Mouse (Mus musculus): ENCODE data around the gene Hoxb9. TPM values are rescaled to one million over a fixed set of nuclear protein-coding genes. Genes with fewer than 3 reads are reported as not detected.

The Hoxb9 gene
- polyA plus RNA-seq, 1 experiment from 2014 or later, result 1.2 TPM

GRCm38 (mm10) chr11:96323154-96323553 is 51.9 kb downstream of the Hoxb9 start, which contains the start of gene Hoxb3:
Gene Hoxb3 (plus strand): TSS chr11:96323326.
- peak within 1 kb of the TSS; percentile 35 for H3K4me3 ChIP-seq (ENCODE audit: low read length)
- H3K36me3 ChIP-seq (ENCODE audit: control insufficient read depth, insufficient read depth, low read length), result no peaks in the 10 kb centered on the region
- peak within 1 kb of the TSS; percentile 79 for H3K4me2 ChIP-seq (ENCODE audit: low read depth, low read length)
- peak within 1 kb of the TSS; percentile 88 for H3K27ac ChIP-seq (ENCODE audit: low read length)
- H3K27me3 ChIP-seq (replicated peaks; ENCODE audit: control insufficient read depth, insufficient read depth, low read length), result no peaks in the 10 kb centered on the region
- H3K9me3 ChIP-seq (ENCODE audit: control insufficient read depth, low read length), result no peaks in the 10 kb centered on the region
- no peak for ATAC-seq
- 38% methylated on average over 10 of the region's 10 CpGs for WGBS
- H3K9ac ChIP-seq (ENCODE audit: low read depth, low read length), result peak within 1 kb of the TSS; percentile 72
- peaks cover 13% of the 10 kb centered on the region; the same call in 1 of the 2 replicates for H3K4me1 ChIP-seq (ENCODE audit: control insufficient read depth, insufficient read depth, low read length)

- peak overlapping the region; percentile 88 for H3K27ac ChIP-seq (ENCODE audit: low read length)
- ATAC-seq, result no peak
- peak overlapping the region; percentile 79 for H3K4me2 ChIP-seq (ENCODE audit: low read depth, low read length)
- H3K27me3 ChIP-seq (replicated peaks; ENCODE audit: control insufficient read depth, insufficient read depth, low read length), result no peaks in the 10 kb centered on the region
- 22% methylated on average over 5 of the region's 5 CpGs for WGBS
- peaks cover 14% of the 10 kb centered on the region; the same call in 1 of the 2 replicates for H3K4me1 ChIP-seq (ENCODE audit: control insufficient read depth, insufficient read depth, low read length)
- peak overlapping the region; percentile 72 for H3K9ac ChIP-seq (ENCODE audit: low read depth, low read length)
- peak overlapping the region; percentile 35 for H3K4me3 ChIP-seq (ENCODE audit: low read length)
- H3K9me3 ChIP-seq (ENCODE audit: control insufficient read depth, low read length), result no peaks in the 10 kb centered on the region
- H3K36me3 ChIP-seq (ENCODE audit: control insufficient read depth, insufficient read depth, low read length), result no peaks in the 10 kb centered on the region
These were observed 52.9 kb downstream of the Hoxb9 start for GRCm38 (mm10) chr11:96324125-96324524.

- no peak for ATAC-seq
- H3K36me3 ChIP-seq (ENCODE audit: control insufficient read depth, insufficient read depth, low read length), result no peaks in the 10 kb centered on the region
- peak overlapping the region; percentile 72 for H3K9ac ChIP-seq (ENCODE audit: low read depth, low read length)
- peak overlapping the region; percentile 88 for H3K27ac ChIP-seq (ENCODE audit: low read length)
- no peaks in the 10 kb centered on the region; the same call in 1 of the 2 replicates for H3K27me3 ChIP-seq (replicated peaks; ENCODE audit: control insufficient read depth, insufficient read depth, low read length)
- H3K4me2 ChIP-seq (ENCODE audit: low read depth, low read length), result peak overlapping the region; percentile 60
- peak overlapping the region; percentile 35 for H3K4me3 ChIP-seq (ENCODE audit: low read length)
- H3K4me1 ChIP-seq (ENCODE audit: control insufficient read depth, insufficient read depth, low read length), result peaks cover 19% of the 10 kb centered on the region
- 24% methylated on average over 8 of the region's 8 CpGs for WGBS
- no peaks in the 10 kb centered on the region for H3K9me3 ChIP-seq (ENCODE audit: control insufficient read depth, low read length)
These were observed 53.7 kb downstream of the Hoxb9 start for GRCm38 (mm10) chr11:96324965-96325364.

- H3K27me3 ChIP-seq (replicated peaks; ENCODE audit: control insufficient read depth, insufficient read depth, low read length), result no peaks in the 10 kb centered on the region; the same call in 1 of the 2 replicates
- no peaks in the 10 kb centered on the region for H3K9me3 ChIP-seq (ENCODE audit: control insufficient read depth, low read length)
- no peak for ATAC-seq
- peaks cover 22% of the 10 kb centered on the region for H3K4me1 ChIP-seq (ENCODE audit: control insufficient read depth, insufficient read depth, low read length)
- peak overlapping the region; percentile 88 for H3K27ac ChIP-seq (ENCODE audit: low read length)
- H3K9ac ChIP-seq (ENCODE audit: low read depth, low read length), result peak overlapping the region; percentile 72
- peak overlapping the region; percentile 60 for H3K4me2 ChIP-seq (ENCODE audit: low read depth, low read length)
- no peaks in the 10 kb centered on the region for H3K36me3 ChIP-seq (ENCODE audit: control insufficient read depth, insufficient read depth, low read length)
- 17% methylated on average over 22 of the region's 22 CpGs for WGBS
- peak overlapping the region; percentile 35 for H3K4me3 ChIP-seq (ENCODE audit: low read length)
These were observed 54.5 kb downstream of the Hoxb9 start for GRCm38 (mm10) chr11:96325747-96326212.

MicroRNA genes within 50 kb of the gene (microRNA counts, 519-probe panel; counts per million panel counts)
- 3,664 counts per million, percentile 92 among the panel's probes with 10 or more counts for microRNA mmu-miR-10a
- microRNA mmu-miR-196a, result 2,766 counts per million, percentile 69 among the panel's probes with 10 or more counts

Small RNA genes lying within 50 kb of the gene (microRNA-seq; reads per million reads assigned to microRNA genes)
- gene Mir10a, result 56,371 reads per million, percentile 99 among the genes with 10 or more reads in this experiment
- gene Mir196a-1, result 5.5 reads per million, percentile 17 among the genes with 10 or more reads in this experiment

Other genes with a start within 250 kb of the Hoxb9 start
- 19.9 and 21.5 TPM in 2 replicates for gene Gip, start 246.9 kb upstream of the Hoxb9 start, polyA plus RNA-seq (2015; fragmentation: Nextera tagmentation; extraction: Ambion mirVana)
- gene Snf8, start 236.6 kb upstream of the Hoxb9 start, polyA plus RNA-seq (2015; fragmentation: Nextera tagmentation; extraction: Ambion mirVana), result 94.3 and 97.8 TPM in 2 replicates
- 31.5 and 32.0 TPM in 2 replicates for gene Ube2z, start 206.1 kb upstream of the Hoxb9 start, polyA plus RNA-seq (2015; fragmentation: Nextera tagmentation; extraction: Ambion mirVana)
- gene Atp5g1, start 195.8 kb upstream of the Hoxb9 start, polyA plus RNA-seq (2015; fragmentation: Nextera tagmentation; extraction: Ambion mirVana), result 1,152 and 1,154 TPM in 2 replicates
- 0.10 TPM in 2 replicates for gene Calcoco2, start 159.5 kb upstream of the Hoxb9 start, polyA plus RNA-seq (2015; fragmentation: Nextera tagmentation; extraction: Ambion mirVana)
- 0.27 and 0.51 TPM in 2 replicates for gene Ttll6, start 137.7 kb upstream of the Hoxb9 start, polyA plus RNA-seq (2015; fragmentation: Nextera tagmentation; extraction: Ambion mirVana)
- 1.9 and 5.1 TPM in 2 replicates for gene Hoxb13, start 77.1 kb upstream of the Hoxb9 start, polyA plus RNA-seq (2015; fragmentation: Nextera tagmentation; extraction: Ambion mirVana)
- gene Hoxb8, start 10.4 kb downstream of the Hoxb9 start, polyA plus RNA-seq (2015; fragmentation: Nextera tagmentation; extraction: Ambion mirVana), result 0.71 and 0.97 TPM in 2 replicates
- 10.0 and 11.3 TPM in 2 replicates for gene Hoxb7, start 15.2 kb downstream of the Hoxb9 start, polyA plus RNA-seq (2015; fragmentation: Nextera tagmentation; extraction: Ambion mirVana)
- gene Hoxb6, start 21.0 kb downstream of the Hoxb9 start, polyA plus RNA-seq (2015; fragmentation: Nextera tagmentation; extraction: Ambion mirVana), result 11.1 and 11.3 TPM in 2 replicates
- 26.4 and 28.7 TPM in 2 replicates for gene Hoxb5, start 31.9 kb downstream of the Hoxb9 start, polyA plus RNA-seq (2015; fragmentation: Nextera tagmentation; extraction: Ambion mirVana)
- 1.8 and 2.0 TPM in 2 replicates for gene Hoxb4, start 46.8 kb downstream of the Hoxb9 start, polyA plus RNA-seq (2015; fragmentation: Nextera tagmentation; extraction: Ambion mirVana)
- gene Hoxb3, start 51.9 kb downstream of the Hoxb9 start, polyA plus RNA-seq (2015; fragmentation: Nextera tagmentation; extraction: Ambion mirVana), result 1.4 and 1.5 TPM in 2 replicates
- gene Hoxb2, start 79.1 kb downstream of the Hoxb9 start, polyA plus RNA-seq (2015; fragmentation: Nextera tagmentation; extraction: Ambion mirVana), result 9.6 and 11.6 TPM in 2 replicates
- not detected in 2 replicates for gene Hoxb1, start 94.3 kb downstream of the Hoxb9 start, polyA plus RNA-seq (2015; fragmentation: Nextera tagmentation; extraction: Ambion mirVana)
- gene Skap1, start 193.1 kb downstream of the Hoxb9 start, polyA plus RNA-seq (2015; fragmentation: Nextera tagmentation; extraction: Ambion mirVana), result 0.67 and 0.88 TPM in 2 replicates

Measured in intestine, embryonic 16.5 days (tissue).